Mouse (Mus musculus) lung, postnatal 14 days (tissue): ENCODE results near the gene Chst11.
"Not testable (repeated sequence)": the region's sequence is repeated elsewhere in the genome, so short reads cannot be mapped to it uniquely, and the experiment has no call there.

Experiments
- DNase-seq: peaks from one replicate; pipeline ENCODE4 v3.0.0; 2021

The Chst11 gene

DNA sequence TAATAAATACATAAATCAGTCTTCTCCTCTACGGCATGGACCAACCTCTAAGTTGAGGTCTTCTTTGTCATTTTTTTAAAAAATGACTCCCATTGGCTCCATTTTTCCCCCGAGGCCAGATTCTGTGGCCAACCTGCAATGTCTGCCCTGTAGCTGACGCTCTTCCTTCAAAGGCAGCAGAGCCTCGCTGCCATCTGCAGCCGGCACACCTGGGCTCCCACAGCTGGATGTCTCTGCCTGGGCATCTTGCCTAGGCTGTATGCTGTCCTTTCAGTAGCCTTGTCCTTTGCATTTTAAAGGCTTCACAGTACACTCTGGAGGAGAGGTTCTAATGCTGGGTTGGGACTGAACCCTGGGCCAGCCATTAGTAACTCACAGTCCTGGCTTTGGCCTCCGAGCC lies 132.6 kb downstream of the Chst11 start:
- no peak for DNase-seq

DNA sequence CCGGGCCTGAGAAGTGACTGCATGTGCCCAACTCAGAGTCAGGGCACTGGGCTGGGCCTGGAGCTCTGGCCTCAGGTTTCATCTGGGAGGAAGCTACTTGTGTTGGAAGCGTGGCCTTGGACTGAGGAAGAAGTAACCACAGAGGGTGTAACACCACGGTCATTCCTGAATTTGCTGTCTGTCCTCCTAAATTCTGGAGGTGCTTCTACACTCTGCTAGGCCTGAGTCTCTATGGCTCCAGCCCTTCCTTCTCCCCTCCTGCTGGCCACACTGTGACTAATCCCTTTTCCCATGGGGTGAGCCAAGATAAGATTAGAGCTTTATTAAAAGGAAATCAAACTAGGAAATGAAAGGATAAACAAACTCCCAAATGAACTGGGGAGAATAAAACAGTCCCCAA lies 133.3 kb downstream of the Chst11 start:
- DNase-seq: no peak

DNA sequence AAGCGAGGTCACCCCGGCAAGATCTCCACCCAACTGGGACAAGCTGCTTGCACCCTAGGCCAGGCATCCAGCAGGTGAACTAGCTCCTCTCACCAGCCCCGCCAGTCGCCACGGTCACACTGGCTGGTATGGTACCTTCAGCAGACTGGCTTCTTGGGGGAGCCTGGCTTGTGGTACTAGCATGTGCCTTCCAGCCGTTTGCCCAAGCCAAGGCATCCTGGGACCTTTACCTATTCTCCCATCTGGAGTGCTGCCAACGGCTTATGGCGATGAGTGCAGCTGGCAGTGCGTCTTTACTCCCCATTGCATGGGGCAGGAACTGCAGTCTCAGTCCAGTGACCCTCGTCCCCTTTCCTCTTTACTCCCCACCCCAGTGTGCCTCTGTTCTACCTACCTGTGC lies 133.7 kb downstream of the Chst11 start:
- DNase-seq: no peak

DNA sequence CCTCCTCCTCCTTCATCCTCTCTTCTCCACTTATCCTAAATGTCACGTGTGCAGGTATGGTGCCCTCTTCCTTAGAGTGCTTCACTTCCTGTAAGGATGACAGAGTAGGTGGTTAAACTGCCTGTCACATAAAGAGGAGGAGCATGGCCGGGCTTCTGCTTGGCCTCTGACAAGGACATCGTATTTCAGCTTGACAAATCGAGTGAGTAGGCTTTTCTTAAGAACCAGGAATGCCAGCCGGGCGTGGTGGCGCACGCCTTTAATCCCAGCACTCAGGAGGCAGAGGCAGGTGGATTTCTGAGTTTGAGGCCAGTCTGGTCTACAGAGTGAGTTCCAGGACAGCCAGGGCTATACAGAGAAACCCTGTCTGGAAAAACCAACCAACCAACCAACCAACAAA lies 134.2 kb downstream of the Chst11 start:
- DNase-seq: not testable (repeated sequence)

DNA sequence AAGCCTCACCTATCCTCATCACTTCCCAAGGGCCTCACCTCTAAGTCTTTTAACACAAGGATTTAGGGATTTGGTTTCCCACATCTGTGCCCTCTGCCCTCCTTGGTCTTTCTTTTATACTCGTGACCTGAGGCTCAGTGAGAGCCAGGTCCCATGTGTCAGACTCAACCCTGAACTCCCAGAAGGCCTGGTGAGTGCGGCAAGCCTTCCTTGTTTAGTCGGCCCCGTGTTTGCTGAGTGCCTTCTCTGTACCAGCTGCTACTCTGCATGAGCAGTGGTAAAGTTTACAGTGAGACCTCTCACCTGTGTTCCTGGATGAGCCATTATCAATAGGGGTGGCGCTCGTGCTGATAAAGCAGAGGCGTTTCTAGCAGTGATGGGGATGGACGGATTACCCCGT lies 134.6 kb downstream of the Chst11 start:
- no peak for DNase-seq

DNA sequence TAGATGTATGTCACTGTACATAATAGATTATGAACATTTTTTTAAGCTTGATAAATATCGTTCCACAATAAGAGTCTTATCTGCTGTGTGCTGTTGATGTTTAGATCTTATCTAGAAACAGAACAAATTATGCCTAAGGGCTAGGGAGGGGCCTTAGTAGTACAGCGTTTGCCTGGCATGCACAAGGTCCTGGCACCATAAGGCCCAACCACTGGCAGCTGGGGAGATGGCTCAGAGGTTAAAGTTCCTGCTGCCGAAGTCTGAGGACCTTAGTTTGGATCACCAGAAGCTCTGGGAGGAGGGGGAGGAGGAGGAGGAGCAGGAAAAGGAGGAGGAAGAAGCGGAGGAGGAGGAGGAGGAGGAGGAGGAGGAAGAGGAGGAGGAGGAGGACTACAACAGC lies 135.6 kb downstream of the Chst11 start:
- DNase-seq: no peak

DNA sequence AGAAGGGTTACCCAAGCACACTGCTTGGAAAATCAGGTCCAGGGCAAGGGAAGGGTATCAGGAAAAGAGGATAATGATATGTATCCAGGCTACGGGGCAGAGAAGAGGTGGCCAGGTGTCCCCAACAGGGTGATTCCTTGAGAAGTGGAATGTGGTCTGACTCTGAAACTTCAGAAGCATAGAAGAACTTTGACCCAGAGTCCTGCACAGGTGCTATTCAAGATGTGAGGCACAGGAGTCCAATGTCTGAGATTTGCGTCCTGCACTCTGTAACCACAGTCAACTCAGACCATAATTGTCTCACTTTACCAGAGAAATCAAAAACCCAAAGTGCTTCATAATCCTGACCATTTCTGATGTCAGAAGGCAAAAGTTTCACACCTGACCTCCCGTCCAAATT lies 139.3 kb downstream of the Chst11 start:
- no peak for DNase-seq

DNA sequence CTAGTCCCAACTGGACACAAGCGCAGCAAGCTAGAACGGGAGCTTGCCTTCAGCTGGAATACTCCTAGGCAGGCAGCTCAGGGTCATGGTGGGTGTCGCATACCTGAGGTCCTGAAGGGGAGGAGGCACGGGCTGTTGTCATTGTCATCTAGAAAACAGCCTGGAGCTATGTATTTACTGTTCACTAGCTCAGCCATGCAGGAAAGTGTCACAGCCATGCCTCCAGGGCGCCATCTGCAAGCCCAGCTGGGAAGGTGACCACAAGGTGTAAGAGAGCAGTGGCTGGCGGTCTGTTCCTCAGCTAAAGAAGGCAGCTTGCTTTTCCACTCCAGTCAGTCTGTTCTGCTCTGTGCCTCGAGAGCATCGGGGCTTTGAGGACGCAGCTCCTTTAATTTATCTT lies 141.1 kb downstream of the Chst11 start:
- no peak for DNase-seq

DNA sequence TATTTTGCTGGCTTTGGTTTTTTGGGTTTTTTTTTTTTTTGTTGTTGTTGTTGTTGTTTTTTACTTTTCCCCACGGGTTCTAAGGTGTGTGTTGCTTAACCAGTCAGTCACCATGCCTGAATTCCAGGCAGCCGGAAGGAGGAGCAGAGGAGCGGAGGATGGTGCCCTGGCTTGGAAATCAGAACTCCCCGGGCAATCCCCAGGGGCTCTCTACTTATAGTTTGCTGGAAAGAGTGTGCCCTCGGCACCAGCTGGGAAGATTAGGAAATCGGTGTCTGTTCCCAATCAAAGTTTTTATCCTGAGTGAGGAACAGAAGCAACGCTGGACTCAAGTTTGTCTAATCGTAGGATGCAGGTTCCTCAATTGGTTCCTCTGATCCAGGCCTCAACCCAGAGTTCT lies 143.1 kb downstream of the Chst11 start:
- no peak for DNase-seq

DNA sequence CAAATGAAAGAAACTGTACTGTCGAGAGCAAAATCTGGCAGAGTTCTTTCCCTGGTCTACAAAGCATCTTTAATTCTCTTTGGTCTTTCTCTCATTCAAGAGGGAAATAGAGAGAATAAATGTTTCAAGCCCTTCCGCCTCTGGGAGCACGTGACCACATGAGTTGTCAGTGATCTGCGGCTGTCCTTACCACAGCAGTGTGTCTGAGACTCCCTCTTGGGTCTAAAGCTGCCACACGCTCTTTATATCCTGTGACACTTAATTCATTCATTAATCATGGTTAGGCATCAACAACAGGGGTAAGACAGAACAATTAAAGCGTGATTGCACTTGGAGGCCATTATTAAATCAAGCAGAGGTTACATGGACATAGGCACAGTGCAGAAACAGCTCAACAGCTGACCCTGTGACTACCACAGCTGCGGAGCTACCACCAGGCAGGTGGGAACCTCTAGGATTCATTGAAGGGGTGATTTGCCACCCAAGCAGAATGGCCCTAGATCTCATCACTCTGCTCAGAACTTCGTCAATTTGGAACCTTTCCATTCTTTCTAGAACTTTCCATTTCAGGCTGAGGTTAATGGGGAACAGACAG lies 144.4 kb downstream of the Chst11 start:
- DNase-seq: no peak

DNA sequence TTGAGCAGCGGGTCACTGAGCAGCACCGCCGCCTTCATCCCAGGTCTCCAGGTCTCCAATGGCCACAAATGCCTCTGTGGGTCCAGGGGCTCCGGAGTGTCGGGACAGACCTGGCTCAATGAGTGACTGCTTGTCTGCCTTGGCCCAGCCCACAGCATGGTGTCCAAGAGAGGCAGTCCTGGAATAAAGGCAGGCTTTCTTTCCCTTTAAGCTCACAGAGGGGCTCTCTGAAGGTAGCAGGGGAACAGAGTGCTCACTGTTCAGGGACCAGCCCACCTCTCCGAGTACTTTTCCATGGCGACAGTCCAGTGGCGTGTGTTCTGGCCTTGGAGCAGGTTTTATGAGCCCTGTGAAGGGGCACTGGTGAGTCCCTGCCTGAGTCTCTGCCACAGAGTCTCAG lies 145.3 kb downstream of the Chst11 start:
- DNase-seq: no peak

DNA sequence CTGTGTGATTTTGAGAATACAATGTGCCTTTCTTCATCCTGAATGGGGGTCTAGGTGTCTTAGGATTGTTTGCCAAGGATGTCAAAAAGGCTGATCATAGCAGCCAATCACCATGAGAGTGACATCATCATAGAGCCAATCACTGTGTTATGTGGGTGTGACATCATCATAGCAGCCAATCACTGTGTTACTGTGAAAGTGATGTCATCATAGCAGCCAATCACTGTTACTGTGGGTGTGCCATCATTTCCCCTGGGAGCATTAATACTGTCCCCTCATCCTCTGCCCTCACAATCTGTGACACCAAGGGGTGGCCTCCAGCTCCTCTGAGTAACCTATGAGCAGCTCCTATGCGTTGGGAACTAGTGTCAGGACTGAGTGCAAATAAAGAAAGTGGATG lies 146.6 kb downstream of the Chst11 start:
- no peak for DNase-seq

DNA sequence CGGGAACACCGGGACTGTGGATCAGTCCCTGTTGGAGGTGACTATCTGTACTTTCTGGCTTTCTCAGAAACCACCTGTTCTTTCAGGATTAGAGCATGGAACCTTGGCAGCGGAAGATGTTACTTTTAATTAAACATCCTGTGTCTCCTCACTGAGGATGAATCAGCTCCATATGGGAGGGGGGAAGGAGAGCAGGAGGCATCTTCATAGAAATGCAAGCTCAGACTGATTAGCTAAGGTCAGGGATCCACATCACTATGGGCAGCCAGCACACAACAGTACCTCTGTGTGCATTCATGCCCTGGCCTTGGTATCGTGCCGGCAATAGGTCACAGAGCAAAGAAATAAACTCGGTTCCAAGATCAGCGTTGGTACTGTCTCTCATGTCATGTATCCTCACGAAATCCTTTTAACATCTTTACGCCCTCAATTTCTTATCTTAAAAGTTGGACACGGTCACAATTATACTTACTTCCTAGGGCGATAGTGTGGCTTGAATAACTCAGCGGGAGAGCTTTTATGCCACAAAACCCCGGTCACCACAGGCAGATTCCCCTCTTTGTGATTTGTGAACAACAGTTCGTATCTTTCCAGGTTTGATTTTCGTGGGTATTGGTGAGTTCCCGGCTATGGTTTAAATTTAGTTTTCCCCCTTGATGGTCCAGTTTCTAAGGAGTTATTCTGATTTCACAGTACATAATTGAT lies 148.7 kb downstream of the Chst11 start:
- DNase-seq: no peak

DNA sequence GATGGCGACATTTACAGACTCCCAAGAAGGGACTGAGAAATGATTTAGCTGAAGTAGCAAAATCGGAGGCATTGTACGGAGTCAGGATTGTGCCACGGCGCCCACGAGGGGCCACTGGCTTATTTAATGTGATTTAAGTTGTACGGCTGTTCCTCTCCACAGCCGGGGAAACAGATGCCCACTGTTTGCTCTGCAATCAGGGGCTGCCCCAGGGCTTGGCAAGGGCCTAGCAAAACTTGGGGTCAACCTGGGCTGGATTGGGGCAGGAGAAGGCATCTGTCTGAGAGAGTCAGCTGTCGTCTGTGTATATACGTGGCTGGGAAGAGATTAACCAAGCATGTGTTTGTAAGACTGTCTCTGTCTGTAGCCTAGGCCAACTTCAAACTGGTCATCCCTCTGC lies 149.6 kb downstream of the Chst11 start:
- no peak for DNase-seq

DNA sequence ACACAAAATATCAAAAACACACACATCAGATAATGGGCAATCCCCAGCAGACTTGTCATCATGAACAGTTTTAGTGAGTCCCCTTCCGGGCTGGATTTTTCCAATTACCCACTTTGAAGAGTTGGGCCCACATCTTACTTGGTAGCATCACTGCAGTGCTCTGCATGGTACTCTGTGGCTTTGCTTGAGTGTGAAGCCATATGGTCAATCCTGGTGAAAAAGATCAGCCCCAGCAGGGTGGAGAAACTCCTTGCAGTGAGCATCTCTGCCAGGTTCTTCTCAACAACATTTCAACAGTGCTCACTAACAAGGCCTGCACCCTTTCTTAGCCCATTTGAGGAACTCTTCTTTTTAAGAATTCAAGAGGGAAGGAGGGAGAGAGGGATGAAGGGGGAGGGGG lies 150.7 kb downstream of the Chst11 start:
- DNase-seq: no peak

DNA sequence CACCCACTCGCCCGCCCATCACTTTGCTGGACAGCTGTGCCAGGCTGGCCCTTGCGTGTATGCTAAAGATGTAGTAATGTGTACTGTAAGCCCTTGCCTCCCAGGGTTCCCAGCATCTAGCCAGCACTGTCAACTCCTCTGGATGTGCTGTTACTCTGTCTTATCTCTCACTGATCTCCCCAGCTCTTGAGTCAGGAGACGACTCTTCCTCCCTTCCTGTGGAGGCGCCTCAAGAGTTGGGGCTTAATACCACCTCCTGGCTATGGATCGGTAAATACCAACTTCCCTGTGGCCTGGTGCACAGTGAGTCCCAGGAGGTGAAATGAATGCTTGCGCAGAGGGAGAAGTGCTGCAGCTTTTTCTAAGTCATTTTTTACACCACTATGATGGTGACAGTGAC lies 151.8 kb downstream of the Chst11 start:
- no peak for DNase-seq

DNA sequence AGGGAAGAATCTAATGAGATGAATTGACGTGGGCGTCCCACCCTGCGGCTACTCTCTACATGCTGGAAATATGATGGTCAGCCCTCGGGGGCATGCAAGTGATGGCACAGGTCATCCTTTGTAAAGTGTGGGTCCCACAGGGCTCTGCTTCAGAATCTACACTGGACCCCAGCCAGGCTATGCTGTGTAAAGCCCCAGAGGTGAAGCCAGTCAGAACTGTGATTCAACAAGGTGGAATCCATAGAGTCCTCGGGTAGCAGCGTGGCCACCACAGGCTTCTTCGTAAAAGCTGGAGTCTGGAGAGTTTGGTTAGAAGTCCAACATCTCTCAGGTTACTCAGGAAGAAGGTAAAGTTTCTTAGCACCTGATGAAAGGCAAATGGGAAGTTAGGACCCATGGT lies 154.0 kb downstream of the Chst11 start:
- no peak for DNase-seq

DNA sequence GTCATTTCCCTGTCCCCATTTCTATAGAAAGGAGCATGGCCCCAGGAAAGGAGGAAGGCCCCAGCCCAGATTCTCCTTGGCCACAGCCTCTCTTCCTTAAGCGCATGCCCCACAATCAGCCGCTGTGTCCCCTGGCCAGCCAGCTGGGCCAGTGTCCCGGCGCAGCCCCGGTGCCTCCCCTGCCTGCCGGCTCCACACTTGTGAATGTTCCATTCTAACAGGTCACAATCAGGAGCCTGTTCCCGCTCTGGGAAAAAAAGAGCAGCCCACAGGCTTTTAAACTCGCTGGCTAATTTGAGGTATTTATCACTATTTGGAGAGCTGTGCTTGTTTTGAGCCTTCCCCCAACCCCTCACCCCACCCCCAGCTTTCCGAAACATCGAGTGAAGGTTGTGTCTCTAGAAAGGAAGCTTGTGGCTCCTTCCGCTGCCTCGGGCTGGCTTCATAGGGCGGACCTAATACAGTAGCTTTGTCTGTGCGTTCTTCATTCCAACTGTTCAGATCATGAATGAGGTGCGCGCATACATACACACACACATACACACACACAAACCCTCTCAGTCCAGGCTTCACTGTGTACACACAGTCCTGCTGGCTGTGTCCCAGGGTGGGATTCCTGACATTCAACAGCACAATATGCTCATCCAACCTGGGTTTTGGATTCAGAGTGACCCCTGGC lies 155.1 kb downstream of the Chst11 start:
- DNase-seq: no peak

DNA sequence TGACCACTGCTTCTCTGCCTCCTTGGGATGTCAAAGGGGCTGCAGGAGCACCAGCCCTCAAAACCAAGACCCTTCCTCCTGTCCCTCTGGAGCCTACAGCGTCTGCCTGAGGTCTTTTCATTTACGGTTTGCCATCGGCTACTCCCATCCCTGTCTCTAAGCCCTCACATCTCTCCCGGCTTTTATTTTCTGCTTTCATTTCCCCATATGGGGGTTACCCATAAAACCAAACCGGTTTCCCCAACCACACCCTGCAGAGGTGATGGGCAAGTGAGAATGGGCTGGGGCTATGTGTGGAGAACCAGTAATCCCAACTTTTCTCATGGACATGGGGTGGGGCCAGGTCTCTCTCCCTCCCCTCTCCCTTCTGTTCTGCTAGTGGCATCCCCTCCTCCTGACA lies 156.1 kb downstream of the Chst11 start:
- no peak for DNase-seq

DNA sequence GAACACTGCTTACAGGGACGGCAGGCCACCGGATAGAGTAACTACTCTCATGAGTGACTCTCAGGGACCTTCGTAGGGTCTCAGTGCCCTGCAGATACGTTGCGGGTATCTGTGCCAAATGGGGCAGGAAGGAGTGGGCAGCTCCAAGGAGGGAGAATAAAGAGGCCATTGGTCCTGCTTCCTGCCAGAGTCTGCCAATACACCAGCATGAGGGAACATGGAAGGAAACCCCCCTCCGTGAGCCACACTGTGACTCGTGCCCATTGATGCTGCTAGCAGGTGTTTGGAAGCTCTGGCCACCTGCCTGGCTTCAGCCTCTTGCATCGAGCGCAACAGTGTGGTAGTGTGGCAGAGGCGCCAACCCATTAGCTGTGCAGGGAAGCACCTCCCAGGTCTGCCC lies 157.8 kb downstream of the Chst11 start:
- no peak for DNase-seq

DNA sequence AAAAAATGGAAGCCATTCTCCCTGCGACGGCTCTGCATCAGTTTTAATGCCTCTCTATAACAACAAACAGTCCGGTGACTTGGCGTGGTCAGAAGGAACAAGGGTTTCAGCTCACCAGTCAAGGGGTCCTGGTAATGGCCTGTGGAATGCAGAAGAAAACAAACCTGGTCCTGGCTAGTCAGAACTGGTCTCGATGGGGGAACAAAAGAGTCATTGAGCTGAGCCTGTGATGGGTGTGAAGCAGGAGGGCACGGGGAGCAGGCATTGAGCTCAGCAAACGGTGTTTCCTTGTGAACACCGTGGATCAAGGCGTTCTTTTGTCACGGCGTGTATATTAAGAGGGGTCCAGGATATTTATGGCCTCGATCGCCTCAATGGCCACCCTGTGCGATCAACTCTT lies 160.5 kb downstream of the Chst11 start:
- no peak for DNase-seq

DNA sequence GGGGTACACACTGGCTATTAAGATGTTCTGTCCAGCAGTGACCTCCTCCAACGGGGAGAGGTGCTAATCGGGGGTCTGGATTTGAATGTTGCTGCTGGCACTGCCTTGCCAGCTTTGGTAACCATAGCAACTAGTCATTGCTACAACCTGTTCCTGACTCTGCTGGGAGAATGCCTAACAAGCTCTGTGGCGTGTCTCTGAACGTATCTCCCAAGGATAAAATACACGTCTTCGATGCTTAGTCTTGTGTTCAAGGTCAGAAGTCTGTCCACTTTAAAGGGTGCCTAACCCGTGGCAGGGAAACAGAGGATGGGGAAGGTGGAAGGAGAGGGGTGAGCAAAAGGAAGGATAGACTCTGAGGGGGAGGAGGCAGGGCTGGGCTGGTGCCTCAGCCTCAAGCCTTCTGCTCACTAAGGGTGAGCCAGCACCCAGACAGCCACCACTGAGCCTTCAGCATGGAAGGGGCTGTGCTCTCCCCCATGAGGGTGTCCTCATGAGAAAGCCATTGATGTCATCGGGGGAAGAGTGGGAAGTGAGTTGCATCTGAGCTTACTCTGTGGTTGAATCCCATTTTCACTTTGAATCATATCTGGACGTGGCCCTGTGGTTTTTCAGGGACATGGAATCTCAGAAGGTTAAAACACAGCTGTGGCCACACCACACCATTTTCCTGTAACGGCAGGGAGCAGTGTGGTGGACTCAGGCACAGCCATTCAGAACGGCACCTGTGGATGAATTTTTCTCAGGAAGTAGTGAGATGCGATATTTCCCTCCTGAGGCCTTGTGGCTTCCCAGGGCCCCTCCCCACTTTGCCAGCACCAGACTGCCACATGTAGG lies 164.3 kb downstream of the Chst11 start:
- no peak for DNase-seq

DNA sequence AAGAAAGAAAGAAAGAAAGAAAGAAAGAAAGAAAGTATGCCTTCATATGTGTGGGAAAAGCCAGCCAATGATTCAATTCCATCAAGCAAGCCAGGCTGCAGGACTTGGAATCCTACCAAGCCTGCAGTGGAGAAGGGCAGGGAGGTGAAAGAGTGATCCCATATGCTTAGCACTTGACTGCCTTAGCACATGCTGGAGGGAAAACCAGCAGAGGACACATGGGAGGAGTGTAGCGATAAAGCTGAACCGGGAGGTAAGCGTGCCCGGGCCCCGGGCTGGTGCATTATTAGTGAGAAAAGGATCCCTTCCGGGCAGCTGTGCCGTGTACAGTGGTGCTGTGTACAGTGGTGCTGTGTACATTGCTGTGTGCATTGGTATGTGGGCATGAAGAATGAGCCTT lies 165.3 kb downstream of the Chst11 start:
- no peak for DNase-seq

DNA sequence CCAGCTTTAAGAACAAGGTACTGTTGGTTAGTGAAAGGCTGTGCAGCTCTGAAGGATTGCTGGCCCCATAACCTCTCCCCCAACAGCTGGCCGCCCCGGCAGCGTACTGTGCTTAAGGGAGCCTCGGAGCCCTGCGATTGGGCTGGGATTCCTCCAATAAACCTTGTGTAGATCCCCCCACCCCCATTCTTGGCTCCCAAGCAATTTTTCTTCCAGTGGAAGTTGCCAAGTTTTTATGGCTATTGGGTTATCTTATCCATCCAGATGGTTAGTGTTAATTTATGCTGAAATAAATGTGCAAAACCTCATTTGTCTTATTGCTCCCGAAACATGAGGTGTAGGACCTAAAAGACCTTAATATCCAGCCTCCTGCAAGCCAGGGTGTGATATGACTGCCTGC lies 166.1 kb downstream of the Chst11 start:
- DNase-seq: peak; percentile 28
